Mouse (Mus musculus) left cerebral cortex, adult 9 months (tissue): ENCODE data around the gene Zfp182.
A peak's percentile ranks its signal among the peaks of the same experiment; 100 is the strongest.

Source experiments
- DNase-seq, 2 experiments: peaks; one replicate each; pipeline ENCODE4 v3.0.0; 2022; ENCODE audit warnings: low spot score in 2 of 2

Zfp182 gene

DNA sequence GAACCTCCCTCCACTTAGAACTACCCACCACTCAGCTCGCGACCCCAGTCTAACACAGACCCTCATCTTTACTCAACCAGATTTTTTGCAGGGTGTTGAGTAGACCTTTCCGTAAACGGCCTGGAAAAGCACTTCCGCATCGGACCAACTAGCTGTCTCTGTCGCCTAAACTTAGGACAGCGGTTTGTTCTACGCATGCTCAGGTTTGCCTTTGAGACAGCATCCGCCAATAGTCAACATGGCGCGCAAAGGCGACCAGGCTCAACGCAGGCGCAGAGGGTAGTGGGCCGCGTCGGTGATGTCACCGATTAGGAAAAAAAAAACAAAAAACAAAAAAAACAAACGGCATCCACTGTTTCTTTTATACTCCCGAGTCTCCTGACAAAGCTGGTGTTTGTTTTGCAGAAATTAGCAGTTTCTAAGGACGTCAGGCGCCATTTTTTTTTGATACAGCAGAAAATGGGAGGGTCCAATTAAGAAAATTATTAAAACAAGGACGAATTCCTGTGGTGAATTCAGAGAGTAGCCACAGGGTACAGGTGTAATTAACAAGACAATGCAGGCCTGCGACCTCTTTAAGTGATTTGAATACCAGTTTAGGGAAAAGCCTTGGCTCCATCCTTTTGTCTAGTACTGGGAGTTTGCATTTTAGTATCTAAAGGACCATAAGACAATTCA lies at the start of gene Zfp182:
Zfp182 (minus strand) TSS at position 451 of the 678 bp plus-strand sequence.
- peak; percentile 47 to 77 for DNase-seq

DNA sequence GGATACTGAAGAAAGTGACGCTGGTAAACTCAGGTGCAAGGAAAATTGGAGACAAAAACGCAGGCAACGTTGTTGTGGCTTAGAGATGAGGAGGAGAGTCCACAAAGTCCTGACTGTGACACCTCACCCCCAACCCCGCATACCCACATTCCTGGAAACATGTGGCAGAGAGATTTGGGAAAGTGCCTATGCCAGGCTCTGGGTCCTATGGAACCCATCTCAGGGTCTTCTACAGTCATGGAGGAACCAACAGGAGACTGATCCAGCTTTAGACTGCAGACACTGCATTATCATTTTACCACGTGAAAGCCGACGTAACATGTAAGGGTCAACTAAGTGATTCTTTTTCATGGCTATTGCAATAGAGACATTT lies 27.7 kb upstream of the Zfp182 start:
- DNase-seq = no peak

DNA sequence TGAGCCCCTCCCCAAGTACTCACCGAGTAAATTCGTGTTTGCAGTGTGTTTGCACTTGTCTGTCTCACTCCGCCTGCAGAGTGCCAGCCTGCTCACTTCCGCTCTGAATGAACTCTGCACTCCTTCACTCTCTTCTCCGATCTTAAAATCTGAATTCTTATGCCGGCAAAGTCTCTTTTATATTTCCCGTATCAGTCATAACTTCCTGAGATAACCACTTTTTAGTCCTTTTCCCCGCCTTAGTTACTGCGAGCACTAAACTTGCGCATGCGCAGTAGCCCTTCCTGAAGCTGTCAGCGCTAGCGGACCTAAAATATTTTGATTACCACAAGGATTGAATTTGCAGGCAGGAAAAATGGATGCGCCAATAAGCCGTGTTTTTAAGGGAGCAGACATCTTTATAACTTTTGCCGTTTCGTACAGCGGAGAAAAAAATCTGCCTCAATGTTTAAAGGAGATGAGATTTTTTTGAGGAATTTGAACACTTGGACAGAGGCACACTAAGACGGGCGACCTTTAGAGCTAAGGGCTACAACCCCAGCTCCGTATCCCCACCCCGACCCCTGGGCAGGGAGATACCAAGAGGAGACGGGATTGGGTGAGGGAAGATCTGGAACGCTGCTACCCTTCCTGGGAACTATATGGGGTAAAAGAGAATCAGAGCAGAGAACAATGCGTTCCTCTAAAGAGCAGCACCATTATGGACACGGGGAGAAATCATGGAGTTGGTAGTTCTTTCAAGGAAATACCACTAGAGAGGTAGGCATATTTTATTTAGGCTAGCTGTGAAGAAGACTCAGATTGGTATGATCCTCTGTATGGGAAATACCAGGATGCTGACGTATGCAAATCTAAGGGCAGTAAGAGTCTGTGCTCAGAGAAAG lies 27.1 kb upstream of the Zfp182 start, which contains the start of gene Zfp300:
Zfp300 (minus strand) TSS at position 545 of the 884 bp plus-strand sequence.
- peak; percentile 56 to 72 for DNase-seq

DNA sequence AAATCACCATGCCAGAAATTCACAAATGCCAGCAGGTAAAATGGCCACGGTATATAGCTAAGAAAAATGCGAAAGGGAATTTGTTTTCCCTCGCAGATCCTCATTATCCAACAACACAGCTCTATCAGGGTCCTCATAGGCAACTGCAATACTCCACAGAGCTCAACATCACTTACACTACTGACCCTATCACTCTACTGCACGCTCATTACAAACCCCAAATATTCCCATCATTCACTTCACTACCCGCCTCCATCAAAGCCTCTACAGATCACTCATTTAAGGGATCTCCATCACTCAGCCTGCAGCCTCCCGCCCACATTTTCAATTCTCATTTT lies 26.5 kb upstream of the Zfp182 start:
- DNase-seq = no peak

DNA sequence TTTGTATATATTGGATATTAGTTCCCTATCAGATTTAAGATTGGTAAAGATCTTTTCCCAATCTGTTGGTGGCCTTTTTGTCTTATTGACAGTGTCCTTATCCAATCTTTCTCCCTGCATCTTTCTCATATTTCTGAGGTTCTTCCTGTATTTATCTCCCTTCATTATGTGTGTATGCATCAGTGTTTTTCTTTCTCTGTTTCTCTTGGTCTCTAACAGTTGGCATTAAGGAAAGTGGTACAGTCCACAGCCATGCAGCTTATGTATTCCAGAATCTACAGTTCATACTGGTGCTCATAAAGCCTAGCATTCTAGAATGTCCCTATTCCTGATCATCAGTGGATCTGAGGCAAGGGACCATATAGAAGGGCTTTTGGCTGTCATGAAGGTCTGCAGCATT lies 6.0 kb upstream of the Zfp182 start, which contains the start of gene Spaca5:
Spaca5 (plus strand) TSS at position 301 of the 400 bp plus-strand sequence.
- no peak for DNase-seq

DNA sequence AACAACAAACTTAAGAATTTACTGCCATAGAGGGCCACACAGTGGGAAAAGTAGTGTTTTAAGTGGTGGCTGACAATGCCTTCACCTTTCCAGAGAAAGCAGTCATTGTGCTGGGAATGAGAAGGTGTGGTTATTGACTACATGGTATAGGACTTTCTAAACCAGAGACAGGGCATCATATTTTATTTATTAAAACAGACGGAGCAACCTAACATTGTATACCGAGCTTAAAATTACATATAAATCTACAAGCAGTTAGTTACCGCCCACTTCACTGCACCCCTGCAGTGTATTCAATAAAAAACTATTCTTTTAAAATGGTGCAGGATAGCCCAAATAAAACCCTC lies 401 bp upstream of the Zfp182 start:
- no peak for DNase-seq

DNA sequence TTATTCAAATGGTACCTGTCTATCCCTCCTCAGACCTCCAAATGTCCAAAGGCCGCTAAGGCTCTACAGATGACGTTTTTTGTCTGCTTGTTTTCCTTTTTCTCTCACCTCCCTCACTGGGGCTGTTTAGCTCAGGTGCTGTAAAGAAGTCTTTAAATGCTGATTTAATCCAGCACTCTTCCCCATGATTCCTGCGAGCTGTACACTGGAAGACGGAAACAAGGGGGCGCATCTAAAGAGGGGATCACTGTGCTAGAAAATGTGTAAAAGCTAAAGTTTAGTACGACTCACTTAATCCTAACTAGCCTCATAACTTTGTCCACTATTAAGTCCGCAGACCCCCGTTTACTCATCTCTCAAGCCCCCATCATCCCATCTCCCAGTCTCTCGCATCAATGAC lies 656 bp downstream of the Zfp182 start:
- DNase-seq = no peak

DNA sequence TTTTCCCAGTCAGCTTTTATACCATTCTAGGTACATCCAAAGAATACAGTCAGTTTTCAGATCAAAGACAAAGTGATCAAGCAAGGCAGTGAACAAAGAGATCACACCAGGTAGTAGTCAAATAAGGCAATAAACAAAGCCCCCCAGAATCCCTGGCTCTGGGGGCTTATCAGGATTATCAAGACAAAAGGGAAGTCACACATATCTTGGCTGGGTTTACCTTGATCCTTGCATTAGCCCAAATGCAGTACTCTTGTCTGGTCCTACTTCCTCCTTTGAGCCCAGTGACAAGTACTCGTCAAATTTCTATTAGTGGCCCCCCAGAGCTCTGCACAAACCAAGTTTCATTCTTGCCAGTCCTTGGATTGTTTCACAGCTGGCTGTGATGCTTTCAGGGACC lies 81.2 kb downstream of the Zfp182 start:
- DNase-seq = no peak
